Mouse (Mus musculus) brain, embryonic 14.5 days (tissue): ENCODE results near the gene Kcnj6. TPM values are rescaled to one million over a fixed set of nuclear protein-coding genes. Genes with fewer than 3 reads are reported as not detected.

Experiments
- DNase-seq: peaks from one replicate; pipeline ENCODE4 v3.0.0-alpha.2; 2011; ENCODE audit warnings: low read depth
- CTCF ChIP-seq: fragments of 200-500 bp; IDR thresholded peaks from 2 replicates; pipeline ENCODE4 v1.5.1; 2012; ENCODE audit warnings: inconsistent platforms, mild to moderate bottlenecking, moderate library complexity, borderline replicate concordance; ENCODE audit not compliant: insufficient read depth, insufficient read length; ENCODE audit errors: extremely low read depth
- POLR2A ChIP-seq: fragments of 200-500 bp; IDR thresholded peaks from 2 replicates; pipeline ENCODE4 v1.6.1; 2012; ENCODE audit warnings: mild to moderate bottlenecking, inconsistent platforms, borderline replicate concordance; ENCODE audit not compliant: poor library complexity, insufficient read depth, insufficient read length, severe bottlenecking; ENCODE audit errors: extremely low read depth
- polyA plus RNA-seq: library from polyadenylated mRNA; depleted of rRNA; stranded (reverse); fragments of >200 nt; gene quantifications from 2 replicates; pipeline ENCODE4 v1.2.3, GENCODE M21; 2012

Kcnj6 gene
- polyA plus RNA-seq, 1 experiment, result 4.0 TPM

GRCm38 (mm10) chr16:94788165-94788564 lies 209.3 kb downstream of the Kcnj6 start:
- DNase-seq, result peak; percentile 76
- TF ChIP-seq CTCF (peak; percentile 97), POLR2A (no peak)

- no peak for DNase-seq
- TF ChIP-seq POLR2A (no peak), CTCF (no peak)
Measured at GRCm38 (mm10) chr16:94785873-94786272, 211.6 kb downstream of the Kcnj6 start.

- DNase-seq, result no peak
- TF ChIP-seq CTCF (peak; percentile 29; the same call in 1 of the 2 replicates), POLR2A (no peak)
Measured at GRCm38 (mm10) chr16:94783696-94784095, 213.8 kb downstream of the Kcnj6 start.

GRCm38 (mm10) chr16:94782110-94782946 lies 215.2 kb downstream of the Kcnj6 start:
- peak; percentile 39 for DNase-seq
- TF ChIP-seq POLR2A (no peak), CTCF (no peak)

GRCm38 (mm10) chr16:94773928-94774327 lies 223.6 kb downstream of the Kcnj6 start:
- no peak for DNase-seq
- no peak for TF ChIP-seq POLR2A
- no peak for TF ChIP-seq CTCF

GRCm38 (mm10) chr16:94767606-94768005 lies 229.9 kb downstream of the Kcnj6 start:
- TF ChIP-seq CTCF (no peak), POLR2A (no peak)
- no peak for DNase-seq

GRCm38 (mm10) chr16:94765129-94765528 lies 232.4 kb downstream of the Kcnj6 start:
- peak; percentile 66 for DNase-seq
- TF ChIP-seq CTCF (no peak), POLR2A (no peak)

- TF ChIP-seq CTCF (no peak), POLR2A (no peak)
- no peak for DNase-seq
Measured at GRCm38 (mm10) chr16:94760732-94761131, 236.8 kb downstream of the Kcnj6 start.

GRCm38 (mm10) chr16:94759761-94760160 lies 237.7 kb downstream of the Kcnj6 start:
- no peak for TF ChIP-seq POLR2A
- TF ChIP-seq CTCF, result no peak
- no peak for DNase-seq

- DNase-seq, result no peak
Measured at GRCm38 (mm10) chr16:94758606-94759005, 238.9 kb downstream of the Kcnj6 start.

GRCm38 (mm10) chr16:94756352-94756751 lies 241.1 kb downstream of the Kcnj6 start:
- TF ChIP-seq CTCF (no peak), POLR2A (no peak)
- no peak for DNase-seq

More at GRCm38 (mm10) chr16:94758606-94759005, 238.9 kb downstream of the Kcnj6 start:
- no peak for TF ChIP-seq POLR2A
- no peak for TF ChIP-seq CTCF

- TF ChIP-seq POLR2A (no peak), CTCF (no peak)
- DNase-seq, result peak; percentile 90
Measured at GRCm38 (mm10) chr16:94753453-94753852, 244.0 kb downstream of the Kcnj6 start.

- TF ChIP-seq POLR2A (no peak), CTCF (no peak)
- peak; percentile 43 for DNase-seq
Measured at GRCm38 (mm10) chr16:94752781-94753180, 244.7 kb downstream of the Kcnj6 start.
